Mouse (Mus musculus) MEL (cell line): ENCODE results near the gene N4bp3. TPM values are rescaled to one million over a fixed set of nuclear protein-coding genes. Genes with fewer than 3 reads are reported as not detected.

Experiments used
- DNase-seq: peaks from one replicate; pipeline ENCODE4 v3.0.0; 2011; ENCODE audit warnings: low read depth, low spot score
- H3K27ac ChIP-seq: 2 replicates; pipeline ENCODE4 v1.5.1; 2012; ENCODE audit warnings: low read depth, mild to moderate bottlenecking, control low read depth, low read length, moderate library complexity; ENCODE audit not compliant: control insufficient read depth
- H3K27me3 ChIP-seq, 2 experiments: fragments of 150-350 bp in 1 of 2; sonication (generic) in 1 of 2; 2 replicates each; pipeline ENCODE4 v1.6.1; 2012; ENCODE audit warnings: low read length in 2 of 2, mild to moderate bottlenecking in 2 of 2, improper control_type of control experiment in 1 of 2, moderate library complexity in 1 of 2; ENCODE audit not compliant: insufficient read depth in 2 of 2, control insufficient read depth in 1 of 2
- H3K36me3 ChIP-seq, 2 experiments: 2 replicates each; pipeline ENCODE4 v1.6.1; 2012 to 2014; ENCODE audit warnings: low read length in 2 of 2, improper control_type of control experiment in 1 of 2, inconsistent platforms in 1 of 2, mild to moderate bottlenecking in 1 of 2; ENCODE audit not compliant: insufficient read depth in 2 of 2, control insufficient read depth in 1 of 2
- H3K4me1 ChIP-seq, 2 experiments: fragments of 150-350 bp in 1 of 2; sonication (generic) in 1 of 2; 2 replicates each; pipeline ENCODE4 v1.6.1; 2012; ENCODE audit warnings: low read length in 2 of 2, improper control_type of control experiment in 1 of 2, mild to moderate bottlenecking in 1 of 2; ENCODE audit not compliant: insufficient read depth in 2 of 2, control insufficient read depth in 1 of 2
- H3K4me3 ChIP-seq, 2 experiments: fragments of 150-350 bp in 1 of 2; sonication (generic) in 1 of 2; 2 replicates each; pipeline ENCODE4 v1.5.1; 2012; ENCODE audit warnings: low read depth in 2 of 2, low read length in 2 of 2, mild to moderate bottlenecking in 2 of 2, moderate library complexity in 2 of 2, control low read depth in 1 of 2, improper control_type of control experiment in 1 of 2; ENCODE audit not compliant: control insufficient read depth in 1 of 2, insufficient read depth in 1 of 2
- H3K79me2 ChIP-seq: 2 replicates; pipeline ENCODE4 v1.6.1; 2012; ENCODE audit warnings: mild to moderate bottlenecking, low read length, moderate library complexity; ENCODE audit not compliant: control insufficient read depth, poor library complexity, insufficient read depth
- H3K9ac ChIP-seq: 2 replicates; pipeline ENCODE4 v1.6.1; 2012; ENCODE audit warnings: low read depth, mild to moderate bottlenecking, control low read depth, low read length, moderate library complexity; ENCODE audit not compliant: control insufficient read depth, poor library complexity, severe bottlenecking
- H3K9me3 ChIP-seq: fragments of 150-350 bp; sonication (generic); replicated peaks from 2 replicates; pipeline ENCODE4 v1.6.1; 2012; ENCODE audit warnings: mild to moderate bottlenecking, low read length, improper control_type of control experiment, moderate library complexity; ENCODE audit not compliant: insufficient read depth
- CHD2 ChIP-seq: IDR thresholded peaks from 2 replicates; pipeline ENCODE4 v1.6.1; 2011; ENCODE audit warnings: low read length, improper control_type of control experiment
- ELF1 ChIP-seq: IDR thresholded peaks from 2 replicates; pipeline ENCODE4 v1.6.1; 2014; ENCODE audit warnings: low read depth, mild to moderate bottlenecking, inconsistent platforms, low read length, improper control_type of control experiment, moderate library complexity
- ETS1 ChIP-seq: IDR thresholded peaks from 2 replicates; pipeline ENCODE4 v1.6.1; 2012; ENCODE audit warnings: low read depth, mild to moderate bottlenecking, inconsistent platforms, low read length, improper control_type of control experiment, moderate library complexity
- MEF2A ChIP-seq: IDR thresholded peaks from 2 replicates; pipeline ENCODE4 v1.6.1; 2014; ENCODE audit warnings: low read depth, mild to moderate bottlenecking, inconsistent platforms, low read length, improper control_type of control experiment; ENCODE audit not compliant: poor library complexity, insufficient replicate concordance, severe bottlenecking; ENCODE audit errors: extremely low read depth
- MYB ChIP-seq: IDR thresholded peaks from 2 replicates; pipeline ENCODE4 v1.6.1; 2011; ENCODE audit warnings: mild to moderate bottlenecking, low read depth, low read length, improper control_type of control experiment
- NRF1 ChIP-seq: IDR thresholded peaks from 2 replicates; pipeline ENCODE4 v1.6.1; 2014; ENCODE audit warnings: low read depth, mild to moderate bottlenecking, inconsistent platforms, low read length, improper control_type of control experiment, moderate library complexity; ENCODE audit not compliant: poor library complexity, insufficient read depth, severe bottlenecking
- POLR2A ChIP-seq, 2 experiments: IDR thresholded peaks; 2 replicates each; pipeline ENCODE4 v1.6.1; 2011 to 2012; ENCODE audit warnings: low read length in 2 of 2, mild to moderate bottlenecking in 2 of 2, control low read depth in 1 of 2, improper control_type of control experiment in 1 of 2, low read depth in 1 of 2, moderate library complexity in 1 of 2; ENCODE audit not compliant: control insufficient read depth in 1 of 2, insufficient read depth in 1 of 2, poor library complexity in 1 of 2
- POLR2AphosphoS2 ChIP-seq: IDR thresholded peaks from 2 replicates; pipeline ENCODE4 v1.6.1; 2011; ENCODE audit warnings: low read length, improper control_type of control experiment
- POLR2AphosphoS5 ChIP-seq: IDR thresholded peaks from 2 replicates; pipeline ENCODE4 v1.6.1; 2012; ENCODE audit warnings: low read depth, borderline replicate concordance, mild to moderate bottlenecking, inconsistent platforms, low read length, moderate library complexity, mixed read lengths
- SMC3 ChIP-seq: IDR thresholded peaks from 2 replicates; pipeline ENCODE4 v1.6.1; 2011; ENCODE audit warnings: low read depth, low read length, improper control_type of control experiment
- TAL1 ChIP-seq: IDR thresholded peaks from 2 replicates; pipeline ENCODE4 v1.6.1; 2012; ENCODE audit warnings: mild to moderate bottlenecking, inconsistent platforms, low read length, moderate library complexity, mixed read lengths
- TCF12 ChIP-seq: IDR thresholded peaks from 2 replicates; pipeline ENCODE4 v1.6.1; 2014; ENCODE audit warnings: low read depth, mild to moderate bottlenecking, inconsistent platforms, low read length, improper control_type of control experiment, moderate library complexity
- ZC3H11A ChIP-seq: IDR thresholded peaks from 2 replicates; pipeline ENCODE4 v1.6.1; 2012; ENCODE audit warnings: low read depth, mild to moderate bottlenecking, inconsistent platforms, low read length, improper control_type of control experiment
- ZKSCAN1 ChIP-seq: IDR thresholded peaks from 2 replicates; pipeline ENCODE4 v1.6.1; 2012; ENCODE audit warnings: low read depth, mild to moderate bottlenecking, inconsistent platforms, low read length, improper control_type of control experiment, moderate library complexity
- polyA plus RNA-seq, 2 experiments: library from polyadenylated mRNA; stranded (reverse) in 1 of 2; unstranded in 1 of 2; fragments of >175 nt in 1 of 2; fragments of >200 nt in 1 of 2; gene quantifications; 2 replicates each; pipeline versions ENCODE4 v1.2.1 to v1.2.4; 2012; ENCODE audit warnings: low replicate concordance in 2 of 2, low read depth in 1 of 2; ENCODE audit not compliant: insufficient read length in 2 of 2, insufficient read depth in 1 of 2, missing spikeins in 1 of 2
- total RNA-seq: library from RNA; depleted of rRNA; stranded (reverse); fragments of 300-350 nt; gene quantifications from 2 replicates; pipeline ENCODE4 v1.2.3, GENCODE M21; 2012

The N4bp3 gene
- total and polyA plus RNA-seq, 3 experiments, result 6.9 to 11.5 TPM; not detected in 1

- no peak for TF ChIP-seq MEF2A
- TF ChIP-seq ZC3H11A, result no peak
- no peak for TF ChIP-seq CHD2
- TF ChIP-seq ELF1, result peak; percentile 61
- no peak for TF ChIP-seq TAL1
- no peak; the same call in 1 of the 2 replicates for TF ChIP-seq SMC3
- peak; percentile 69 for TF ChIP-seq NRF1
- no peak; the same call in 1 of the 2 replicates for TF ChIP-seq ETS1
- TF ChIP-seq POLR2AphosphoS5, result no peak
These were observed 44.8 kb downstream of the N4bp3 start (continued) for GRCm38 (mm10) chr11:51605602-51606446.

DNA sequence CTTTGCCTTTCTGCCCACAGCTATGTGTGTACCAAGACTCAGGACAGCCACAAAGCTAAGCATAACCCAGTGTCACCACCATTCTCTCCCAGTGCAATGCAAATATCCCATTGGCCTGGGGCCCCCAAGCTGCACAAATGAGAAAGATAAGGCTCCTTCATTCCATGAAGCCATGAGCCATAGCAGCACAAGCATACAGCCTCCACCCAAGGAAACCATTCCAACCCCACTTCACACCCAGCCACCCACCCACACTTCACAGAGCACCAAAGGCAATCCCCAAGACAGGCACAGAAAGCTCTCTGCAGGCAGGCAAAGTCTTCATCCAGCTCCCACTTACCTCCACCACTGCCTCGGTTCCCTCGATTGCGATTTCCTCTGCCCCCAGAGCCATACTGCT, 48.4 kb downstream of the N4bp3 start:
- no peak overlapping the region for H3K27ac ChIP-seq
- no peaks in the 10 kb centered on the region for H3K9me3 ChIP-seq
- no peaks in the 10 kb centered on the region for H3K27me3 ChIP-seq
- peak; percentile 67; the same call in 1 of the 2 replicates for TF ChIP-seq POLR2AphosphoS2
- TF ChIP-seq ZKSCAN1, result no peak
- TF ChIP-seq POLR2A (IDR thresholded peaks at IDR 0.05; ENCODE audit: control insufficient read depth in 1 of 2, insufficient read depth in 1 of 2, low read depth in 1 of 2, low read length in 2 of 2, poor library complexity in 1 of 2), result peak in 1 of 2 experiments; percentile 42; a peak in 2 of 4 replicates
- H3K36me3 ChIP-seq, result peaks cover 40 to 53% of the 10 kb centered on the region in 2 experiments
- H3K79me2 ChIP-seq, result peaks cover 48% of the 10 kb centered on the region
- no peak for DNase-seq
- H3K9ac ChIP-seq, result no peak overlapping the region
- H3K4me3 ChIP-seq, result no peak overlapping the region
- H3K4me1 ChIP-seq, result peaks cover 0 to 19% of the 10 kb centered on the region in 2 experiments; a peak in 3 of 4 replicates

GRCm38 (mm10) chr11:51597553-51597952, 53.1 kb downstream of the N4bp3 start:
- Histone ChIP-seq H3K4me1 (peaks cover 2 to 3% of the 10 kb centered on the region in 2 experiments; a peak in 2 of 4 replicates), H3K36me3 (peaks cover 38 to 47% of the 10 kb centered on the region in 2 experiments), H3K9me3 (no peaks in the 10 kb centered on the region), H3K79me2 (peaks cover 9% of the 10 kb centered on the region), H3K9ac (no peak overlapping the region), H3K27me3 (no peaks in the 10 kb centered on the region), H3K27ac (no peak overlapping the region), H3K4me3 (no peak overlapping the region)
- peak; percentile 48 for DNase-seq
- TF ChIP-seq POLR2A (IDR thresholded peaks at IDR 0.05; ENCODE audit: control insufficient read depth in 1 of 2, insufficient read depth in 1 of 2, low read depth in 1 of 2, low read length in 2 of 2, poor library complexity in 1 of 2), result peak in 1 of 2 experiments; percentile 57; a peak in 2 of 4 replicates
- no peak for TF ChIP-seq TCF12
- TF ChIP-seq POLR2AphosphoS2, result peak; percentile 74; the same call in 1 of the 2 replicates
- TF ChIP-seq MYB, result peak; percentile 31; the same call in 1 of the 2 replicates
- TF ChIP-seq SMC3, result peak; percentile 20; the same call in 1 of the 2 replicates
